Mouse (Mus musculus) G1E (cell line): Measurements from ENCODE around the gene Vmn1r50. TPM values are rescaled to one million over a fixed set of nuclear protein-coding genes. Genes with fewer than 3 reads are reported as not detected.
"Not testable (repeated sequence)": the region's sequence is repeated elsewhere in the genome, so short reads cannot be mapped to it uniquely, and the experiment has no call there.

Source experiments
- ATAC-seq: 2 replicates; pipeline ENCODE4 v1.8.0; 2016; ENCODE audit warnings: mild to moderate bottlenecking; ENCODE audit not compliant: insufficient number of reproducible peaks, poor library complexity, low FRiP score, severe bottlenecking; ENCODE audit errors: extremely low read depth
- DNase-seq: peaks from one replicate; pipeline ENCODE4 v3.0.0; 2012; ENCODE audit warnings: low spot score
- H3K27me3 ChIP-seq: 2 replicates; pipeline ENCODE4 v1.6.1; 2012; ENCODE audit warnings: mild to moderate bottlenecking, low read length, inconsistent platforms; ENCODE audit not compliant: insufficient read depth
- H3K36me3 ChIP-seq: replicated peaks from 2 replicates; pipeline ENCODE3; 2012; ENCODE audit warnings: mild to moderate bottlenecking, inconsistent platforms
- H3K4me1 ChIP-seq: 2 replicates; pipeline ENCODE4 v1.6.1; 2012; ENCODE audit warnings: low read depth, low read length, inconsistent platforms, mixed read lengths; ENCODE audit not compliant: insufficient read depth
- H3K4me3 ChIP-seq: 2 replicates; pipeline ENCODE4 v1.5.1; 2012; ENCODE audit warnings: low read depth, mild to moderate bottlenecking, inconsistent platforms, low read length, moderate library complexity, mixed read lengths
- H3K9me3 ChIP-seq: replicated peaks from 2 replicates; pipeline ENCODE4 v1.6.1; 2012; ENCODE audit warnings: inconsistent platforms
- CTCF ChIP-seq: IDR thresholded peaks from 2 replicates; pipeline ENCODE4 v1.5.1; 2012; ENCODE audit warnings: low read depth, low read length, inconsistent platforms, mixed read lengths
- GATA1 ChIP-seq: IDR thresholded peaks from 2 replicates; pipeline ENCODE4 v1.6.1; 2012; ENCODE audit warnings: borderline replicate concordance, low read length, inconsistent platforms, mixed read lengths
- GATA2 ChIP-seq: IDR thresholded peaks from 2 replicates; pipeline ENCODE4 v1.6.1; 2012; ENCODE audit warnings: low read depth, low read length, inconsistent platforms, borderline replicate concordance
- POLR2AphosphoS5 ChIP-seq: IDR thresholded peaks from 2 replicates; pipeline ENCODE4 v1.6.1; 2012; ENCODE audit warnings: low read depth, low read length, inconsistent platforms; ENCODE audit not compliant: insufficient replicate concordance
- TAL1 ChIP-seq: conservative IDR thresholded peaks from 2 replicates; pipeline ENCODE4 v1.6.1; 2012; ENCODE audit warnings: low read depth, low read length, inconsistent platforms, mixed read lengths
- polyA plus RNA-seq: library from polyadenylated mRNA; stranded (reverse); fragments of >175 nt; gene quantifications from 2 replicates; pipeline ENCODE4 v1.2.3, GENCODE M21; 2012
- total RNA-seq, 2 experiments: library from RNA; stranded (forward) in 1 of 2; stranded (reverse) in 1 of 2; fragments of 200-1000 nt in 1 of 2; fragments of >200 nt in 1 of 2; fragmentation: Nextera tagmentation in 1 of 2; gene quantifications; 2 replicates each; pipeline ENCODE4 v1.2.3; 2014 to 2017

Gene Vmn1r50
- not detected in 2 replicates for total RNA-seq (2014; fragmentation: Nextera tagmentation)
- 0.27 TPM in 1 of 2 replicates, not detected in the other for total RNA-seq (2017)
- not detected in 2 replicates for polyA plus RNA-seq

DNA sequence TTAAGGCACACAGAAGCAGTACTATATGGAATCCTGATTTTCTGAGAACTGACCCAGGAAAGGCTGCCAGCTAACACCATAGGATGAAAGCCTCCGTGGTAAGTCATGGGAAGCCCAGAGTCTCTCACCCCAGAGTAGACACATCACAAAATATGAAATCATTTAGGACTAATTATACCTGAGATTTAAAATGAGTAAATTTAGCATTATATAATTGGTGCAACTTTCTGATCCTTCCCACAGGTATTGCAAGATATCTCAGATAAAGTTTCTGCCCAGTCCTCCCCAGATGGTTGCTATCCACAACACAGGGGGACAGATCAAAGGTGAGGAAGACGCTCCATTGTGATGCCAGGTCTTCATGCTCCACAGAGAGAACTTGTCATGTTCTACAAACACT is at the start of gene Vmn1r50:
Gene Vmn1r50, plus strand, starts transcription at position 301 of the 400 bp plus-strand sequence.
- H3K27me3 ChIP-seq = no peaks in the 10 kb centered on the region
- H3K9me3 ChIP-seq = no peaks in the 10 kb centered on the region
- TF ChIP-seq GATA1 (no peak), GATA2 (no peak), POLR2AphosphoS5 (no peak), TAL1 (no peak), CTCF (no peak)
- ATAC-seq = no peak
- DNase-seq = no peak
- H3K4me3 ChIP-seq = no peak within 1 kb of the TSS
- H3K4me1 ChIP-seq = no peaks in the 10 kb centered on the region
- no peaks in the 10 kb centered on the region for H3K36me3 ChIP-seq

DNA sequence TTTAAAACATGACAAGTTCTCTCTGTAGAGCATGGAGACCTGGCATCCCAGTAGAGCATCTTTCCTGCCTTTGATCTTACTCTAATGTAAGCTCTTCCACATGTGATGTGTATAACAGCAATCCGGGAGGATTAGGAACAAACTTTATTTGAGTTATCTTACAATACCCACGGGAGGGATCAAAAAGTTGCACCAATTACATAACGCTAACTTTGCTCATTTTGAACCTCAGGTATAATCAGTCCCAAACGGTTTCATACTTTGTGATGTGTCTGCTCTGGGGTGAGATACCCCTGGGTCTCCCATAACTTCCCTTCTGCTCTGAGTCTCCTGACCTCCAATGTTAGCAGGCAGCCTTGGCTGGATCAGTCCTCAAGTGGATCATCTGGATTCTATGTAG is 22.8 kb upstream of the Vmn1r50 start, which contains the start of gene Vmn1r49:
Gene Vmn1r49, minus strand, starts transcription at position 101 of the 400 bp plus-strand sequence.
- TF ChIP-seq GATA1 (no peak), CTCF (no peak), TAL1 (no peak), POLR2AphosphoS5 (no peak), GATA2 (no peak)
- Histone ChIP-seq H3K36me3 (no peaks in the 10 kb centered on the region), H3K9me3 (no peaks in the 10 kb centered on the region), H3K4me1 (no peaks in the 10 kb centered on the region), H3K27me3 (no peaks in the 10 kb centered on the region), H3K4me3 (no peak within 1 kb of the TSS)
- no peak for DNase-seq
- ATAC-seq = no peak

DNA sequence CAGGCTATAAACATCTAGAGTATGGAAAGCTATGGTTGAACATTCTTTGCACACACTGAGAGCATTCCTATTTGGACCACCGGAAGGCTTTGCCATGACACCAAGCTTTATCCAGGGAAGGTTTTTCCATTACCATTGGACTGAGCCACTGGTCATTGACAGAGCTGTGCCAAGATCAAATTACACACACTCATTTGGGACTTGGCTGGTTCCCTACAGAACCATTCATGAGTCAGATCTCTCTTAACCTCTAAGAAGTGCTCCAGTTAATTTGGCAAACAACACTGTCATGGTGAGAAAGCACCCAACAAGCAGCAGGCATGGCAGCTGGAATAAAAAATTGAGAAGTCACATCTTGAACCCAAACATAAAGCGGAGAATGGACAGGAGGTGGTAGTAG is 664 bp upstream of the Vmn1r50 start:
- TF ChIP-seq GATA1 = no peak
- H3K36me3 ChIP-seq = no peaks in the 10 kb centered on the region
- no peaks in the 10 kb centered on the region for H3K27me3 ChIP-seq
- no peak for DNase-seq
- ATAC-seq = no peak
- no peaks in the 10 kb centered on the region for H3K9me3 ChIP-seq
- H3K4me1 ChIP-seq = no peaks in the 10 kb centered on the region
- no peak overlapping the region for H3K4me3 ChIP-seq

DNA sequence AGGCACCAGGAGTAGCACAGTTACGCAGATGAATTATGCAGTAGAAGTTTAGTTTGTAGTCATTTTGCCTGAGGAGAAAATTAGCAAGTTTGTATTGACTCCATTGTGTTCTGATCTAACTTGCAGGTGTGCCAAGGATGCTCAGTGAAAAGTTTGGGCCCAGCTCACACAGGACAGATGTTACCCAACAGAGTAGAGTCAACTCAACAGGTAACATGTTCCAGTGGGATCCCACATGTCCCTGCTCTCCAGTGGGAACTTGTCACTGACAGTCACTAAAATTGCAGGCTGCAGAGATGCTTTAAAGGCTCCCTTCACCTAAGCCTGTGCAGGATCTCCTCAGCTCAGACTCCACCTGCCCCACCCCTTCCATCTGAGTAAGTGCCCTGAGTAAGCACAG is 21.1 kb downstream of the Vmn1r50 start, which contains the start of gene Vmn1r51:
Gene Vmn1r51, plus strand, starts transcription at position 301 of the 400 bp plus-strand sequence.
- not testable (repeated sequence) for H3K36me3 ChIP-seq, H3K4me3 ChIP-seq, ATAC-seq, H3K9me3 ChIP-seq, H3K4me1 ChIP-seq, DNase-seq, H3K27me3 ChIP-seq

Other genes with a start within 250 kb of the Vmn1r50 start
- not detected in 2 replicates for gene Vmn1r42, start 225.0 kb upstream of the Vmn1r50 start, total RNA-seq (2014; fragmentation: Nextera tagmentation)
- 0.11 and 0.12 TPM in 2 replicates for gene Vmn1r42, start 225.0 kb upstream of the Vmn1r50 start, total RNA-seq (2017)
- gene Vmn1r42, start 225.0 kb upstream of the Vmn1r50 start, polyA plus RNA-seq = not detected in 2 replicates
- gene Vmn1r43, start 225.0 kb upstream of the Vmn1r50 start, total RNA-seq (2014; fragmentation: Nextera tagmentation) = not detected in 2 replicates
- gene Vmn1r43, start 225.0 kb upstream of the Vmn1r50 start, total RNA-seq (2017) = 0.05 and 0.17 TPM in 2 replicates
- not detected in 2 replicates for gene Vmn1r43, start 225.0 kb upstream of the Vmn1r50 start, polyA plus RNA-seq
- not detected in 2 replicates for gene Vmn1r44, start 217.8 kb upstream of the Vmn1r50 start, total RNA-seq (2014; fragmentation: Nextera tagmentation)
- gene Vmn1r44, start 217.8 kb upstream of the Vmn1r50 start, total RNA-seq (2017) = 0.27 and 0.29 TPM in 2 replicates
- not detected in 2 replicates for gene Vmn1r44, start 217.8 kb upstream of the Vmn1r50 start, polyA plus RNA-seq
- not detected in 2 replicates for gene Vmn1r45, start 160.8 kb upstream of the Vmn1r50 start, total RNA-seq (2014; fragmentation: Nextera tagmentation)
- gene Vmn1r45, start 160.8 kb upstream of the Vmn1r50 start, total RNA-seq (2017) = 0.06 and 0.11 TPM in 2 replicates
- not detected in 2 replicates for gene Vmn1r45, start 160.8 kb upstream of the Vmn1r50 start, polyA plus RNA-seq
- gene Vmn1r46, start 132.1 kb upstream of the Vmn1r50 start, total RNA-seq (2014; fragmentation: Nextera tagmentation) = not detected in 2 replicates
- gene Vmn1r46, start 132.1 kb upstream of the Vmn1r50 start, total RNA-seq (2017) = 0.11 and 0.12 TPM in 2 replicates
- not detected in 2 replicates for gene Vmn1r46, start 132.1 kb upstream of the Vmn1r50 start, polyA plus RNA-seq
- gene Vmn1r47, start 85.3 kb upstream of the Vmn1r50 start, total RNA-seq (2014; fragmentation: Nextera tagmentation) = not detected in 2 replicates
- gene Vmn1r47, start 85.3 kb upstream of the Vmn1r50 start, total RNA-seq (2017) = 0.16 and 0.17 TPM in 2 replicates
- not detected in 2 replicates for gene Vmn1r47, start 85.3 kb upstream of the Vmn1r50 start, polyA plus RNA-seq
- not detected in 2 replicates for gene Vmn1r48, start 64.6 kb upstream of the Vmn1r50 start, total RNA-seq (2014; fragmentation: Nextera tagmentation)
- gene Vmn1r48, start 64.6 kb upstream of the Vmn1r50 start, total RNA-seq (2017) = not detected in 2 replicates
- gene Vmn1r48, start 64.6 kb upstream of the Vmn1r50 start, polyA plus RNA-seq = not detected in 2 replicates
- not detected in 2 replicates for gene Vmn1r49, start 22.9 kb upstream of the Vmn1r50 start, total RNA-seq (2014; fragmentation: Nextera tagmentation)
- gene Vmn1r49, start 22.9 kb upstream of the Vmn1r50 start, total RNA-seq (2017) = 0.16 and 0.17 TPM in 2 replicates
- not detected in 2 replicates for gene Vmn1r49, start 22.9 kb upstream of the Vmn1r50 start, polyA plus RNA-seq
- gene Vmn1r51, start 21.2 kb downstream of the Vmn1r50 start, total RNA-seq (2014; fragmentation: Nextera tagmentation) = not detected in 2 replicates
- 0.11 and 0.17 TPM in 2 replicates for gene Vmn1r51, start 21.2 kb downstream of the Vmn1r50 start, total RNA-seq (2017)
- gene Vmn1r51, start 21.2 kb downstream of the Vmn1r50 start, polyA plus RNA-seq = not detected in 2 replicates
- not detected in 2 replicates for gene Vmn1r52, start 73.4 kb downstream of the Vmn1r50 start, total RNA-seq (2014; fragmentation: Nextera tagmentation)
- gene Vmn1r52, start 73.4 kb downstream of the Vmn1r50 start, total RNA-seq (2017) = 0.11 TPM in 1 of 2 replicates, not detected in the other
- not detected in 2 replicates for gene Vmn1r52, start 73.4 kb downstream of the Vmn1r50 start, polyA plus RNA-seq
- gene V1ra8, start 101.4 kb downstream of the Vmn1r50 start, total RNA-seq (2014; fragmentation: Nextera tagmentation) = not detected in 2 replicates
- 0.27 TPM in 1 of 2 replicates, not detected in the other for gene V1ra8, start 101.4 kb downstream of the Vmn1r50 start, total RNA-seq (2017)
- gene V1ra8, start 101.4 kb downstream of the Vmn1r50 start, polyA plus RNA-seq = not detected in 2 replicates
- gene Vmn1r53, start 123.0 kb downstream of the Vmn1r50 start, total RNA-seq (2014; fragmentation: Nextera tagmentation) = not detected in 2 replicates
- gene Vmn1r53, start 123.0 kb downstream of the Vmn1r50 start, total RNA-seq (2017) = 0.16 and 0.52 TPM in 2 replicates
- gene Vmn1r53, start 123.0 kb downstream of the Vmn1r50 start, polyA plus RNA-seq = not detected in 2 replicates
- gene Vmn1r54, start 144.9 kb downstream of the Vmn1r50 start, total RNA-seq (2014; fragmentation: Nextera tagmentation) = not detected in 2 replicates
- 0.16 and 0.23 TPM in 2 replicates for gene Vmn1r54, start 144.9 kb downstream of the Vmn1r50 start, total RNA-seq (2017)
- not detected in 2 replicates for gene Vmn1r54, start 144.9 kb downstream of the Vmn1r50 start, polyA plus RNA-seq
- gene BC048671, start 199.8 kb downstream of the Vmn1r50 start, total RNA-seq (2014; fragmentation: Nextera tagmentation) = not detected in 2 replicates
- not detected in 2 replicates for gene BC048671, start 199.8 kb downstream of the Vmn1r50 start, total RNA-seq (2017)
- not detected in 2 replicates for gene BC048671, start 199.8 kb downstream of the Vmn1r50 start, polyA plus RNA-seq
- gene Chst13, start 223.8 kb downstream of the Vmn1r50 start, total RNA-seq (2014; fragmentation: Nextera tagmentation) = not detected in 2 replicates
- gene Chst13, start 223.8 kb downstream of the Vmn1r50 start, total RNA-seq (2017) = 0.11 TPM in 1 of 2 replicates, not detected in the other
- 0.03 TPM in 1 of 2 replicates, not detected in the other for gene Chst13, start 223.8 kb downstream of the Vmn1r50 start, polyA plus RNA-seq
- not detected in 2 replicates for gene Uroc1, start 231.9 kb downstream of the Vmn1r50 start, total RNA-seq (2014; fragmentation: Nextera tagmentation)
- not detected in 2 replicates for gene Uroc1, start 231.9 kb downstream of the Vmn1r50 start, total RNA-seq (2017)
- not detected in 2 replicates for gene Uroc1, start 231.9 kb downstream of the Vmn1r50 start, polyA plus RNA-seq